ENCODE assay signal across 19 mouse cellular contexts in genomic region chr6:114663707-114664106, GRCm38 (mm10). TPM values are rescaled to one million over a fixed set of nuclear protein-coding genes. Genes with fewer than 3 reads are reported as not detected.
DNase-seq lines count a peak whose midpoint lies in the region; ATAC-seq and TF ChIP-seq lines count a peak whose summit lies in the region.
"Had no signal": no experiment of that assay in that cellular context is flagged by ENCODE, and none has a peak within 500 bp of the region (broad histone marks: within the 10 kb centered on the region; RNA-seq: fewer than 3 reads in every experiment).

No protein-coding gene starts in this region.

- H3K4me1 ChIP-seq in liver, adult 2 months (ENCODE audit: control insufficient read depth, insufficient read depth, low read length), result peaks cover 20% of the 10 kb centered on the region
- peaks cover 20% of the 10 kb centered on the region for H3K4me1 ChIP-seq in liver, embryonic 11.5 days (replicated peaks; ENCODE audit: control insufficient read depth, insufficient read depth, low read length)
- H3K4me1 ChIP-seq in lung, postnatal 0 days (ENCODE audit: insufficient read depth, low read depth, low read length), result 0 out of 2 replicates have a peak, but pooled peaks cover 6% of the 10 kb centered on the region
- H3K4me1 ChIP-seq in kidney, embryonic 16.5 days (ENCODE audit: insufficient read depth, low read length), result no peaks in the 10 kb centered on the region
- H3K4me1 ChIP-seq: embryonic facial prominence, embryonic 13.5 days; hindbrain, embryonic 10.5 days; limb, embryonic 12.5 days had no signal

- H3K79me2 ChIP-seq in liver, adult 2 months (ENCODE audit: control insufficient read depth, insufficient read depth, low read length), result peaks cover 2% of the 10 kb centered on the region; the same call in 1 of the 2 replicates

- H3K9me3 ChIP-seq in liver, embryonic 11.5 days (ENCODE audit: control insufficient read depth, low read length), result no peaks in the 10 kb centered on the region
- no peaks in the 10 kb centered on the region for H3K9me3 ChIP-seq in lung, postnatal 0 days (ENCODE audit: low read length)
- no peaks in the 10 kb centered on the region for H3K9me3 ChIP-seq in kidney, embryonic 16.5 days (ENCODE audit: low read length)
- H3K9me3 ChIP-seq: embryonic facial prominence, embryonic 13.5 days; heart, embryonic 15.5 days; hindbrain, embryonic 10.5 days; limb, embryonic 12.5 days had no signal

- TF ChIP-seq CTCF in gastrocnemius, adult 2 months (IDR thresholded peaks at IDR 0.05), result no peak
- TF ChIP-seq CTCF in liver, adult 2 months (IDR thresholded peaks at IDR 0.05; ENCODE audit: low read depth, low read length), result no peak
- TF ChIP-seq CTCF in lung, postnatal 0 days (IDR thresholded peaks at IDR 0.05), result no peak

- no peaks in the 10 kb centered on the region for H3K36me3 ChIP-seq in liver, adult 2 months (ENCODE audit: control insufficient read depth, insufficient read depth, low read length)
- no peaks in the 10 kb centered on the region for H3K36me3 ChIP-seq in liver, embryonic 11.5 days (ENCODE audit: control insufficient read depth, insufficient read depth, low read length)
- H3K36me3 ChIP-seq in lung, postnatal 0 days (ENCODE audit: insufficient read depth, low read length), result no peaks in the 10 kb centered on the region
- no peaks in the 10 kb centered on the region for H3K36me3 ChIP-seq in kidney, embryonic 16.5 days (ENCODE audit: insufficient read depth, low read length)
- H3K36me3 ChIP-seq: embryonic facial prominence, embryonic 13.5 days; heart, embryonic 15.5 days; hindbrain, embryonic 10.5 days; limb, embryonic 12.5 days had no signal

- DNase-seq in gastrocnemius, adult 2 months, result no peak
- no peak for DNase-seq in gastrocnemius, postnatal 36 days
- peak; percentile 96 for DNase-seq in liver, adult 2 months (ENCODE audit: extremely low read depth, low read depth, low spot score)
- DNase-seq in liver, embryonic 11.5 days (ENCODE audit: low spot score), result no peak
- peak; percentile 85 for DNase-seq in lung, postnatal 0 days (ENCODE audit: low spot score)
- no peak for DNase-seq in left cerebral cortex, adult 8-10 months (ENCODE audit: low spot score in 2 of 2)
- DNase-seq: adrenal gland, adult 8-10 months; cerebellum, adult 9-11 months; kidney, adult 11 months; right cerebral cortex, postnatal 25 days had no signal

- no peak overlapping the region for H3K4me3 ChIP-seq in gastrocnemius, adult 2 months
- H3K4me3 ChIP-seq in liver, adult 2 months (ENCODE audit: insufficient read depth, low read depth, low read length), result no peak overlapping the region
- no peak overlapping the region for H3K4me3 ChIP-seq in liver, embryonic 11.5 days (ENCODE audit: low read depth, low read length)
- no peak overlapping the region for H3K4me3 ChIP-seq in lung, postnatal 0 days (ENCODE audit: low read depth, low read length)
- no peak overlapping the region for H3K4me3 ChIP-seq in kidney, embryonic 16.5 days (ENCODE audit: low read length)
- H3K4me3 ChIP-seq: embryonic facial prominence, embryonic 13.5 days; heart, embryonic 15.5 days; hindbrain, embryonic 10.5 days; limb, embryonic 12.5 days had no signal

- TF ChIP-seq POLR2A in liver, adult 2 months (IDR thresholded peaks at IDR 0.05; ENCODE audit: extremely low read depth, insufficient read depth, low read length), result no peak

- intact Hi-C loops in gastrocnemius, adult 2 months (cut with DNase I), result no loop called here
- intact Hi-C loops in gastrocnemius, postnatal 36 days (cut with DNase I), result no loop called here

- no peak for ATAC-seq in liver, embryonic 11.5 days (replicated peaks; ENCODE audit: low FRiP score)
- peak; percentile 70 for ATAC-seq in lung, postnatal 0 days
- ATAC-seq in kidney, embryonic 16.5 days (ENCODE audit: low FRiP score, low TSS enrichment), result no peak
- ATAC-seq: hindbrain, postnatal 0 days had no signal

- 12% methylated on average over 2 of the region's 2 CpGs for WGBS in liver, adult 2 months
- WGBS in liver, embryonic 11.5 days, result 86% methylated on average over 2 of the region's 2 CpGs
- WGBS in lung, postnatal 0 days, result 56% methylated on average over 2 of the region's 2 CpGs
- 85% methylated on average over 2 of the region's 2 CpGs for WGBS in kidney, embryonic 16.5 days

- no peak overlapping the region for H3K4me2 ChIP-seq in liver, embryonic 11.5 days
- H3K4me2 ChIP-seq in lung, postnatal 0 days (replicated peaks; ENCODE audit: low read depth, low read length), result no peak overlapping the region
- no peak overlapping the region for H3K4me2 ChIP-seq in kidney, embryonic 16.5 days (replicated peaks; ENCODE audit: low read depth, low read length)
- H3K4me2 ChIP-seq: embryonic facial prominence, embryonic 13.5 days; heart, embryonic 15.5 days; limb, embryonic 12.5 days; midbrain, embryonic 11.5 days had no signal

- H3K9ac ChIP-seq in liver, adult 2 months (ENCODE audit: low read depth, low read length), result peak overlapping the region; percentile 71
- no peak overlapping the region for H3K9ac ChIP-seq in liver, embryonic 11.5 days (ENCODE audit: low read depth, low read length)
- H3K9ac ChIP-seq in lung, postnatal 0 days (replicated peaks; ENCODE audit: low read depth), result no peak overlapping the region
- H3K9ac ChIP-seq in kidney, embryonic 16.5 days (replicated peaks; ENCODE audit: low read length), result no peak overlapping the region
- H3K9ac ChIP-seq: embryonic facial prominence, embryonic 13.5 days; heart, embryonic 15.5 days; limb, embryonic 12.5 days; liver, embryonic 14.5 days had no signal

- H3K27ac ChIP-seq in gastrocnemius, adult 2 months, result peak overlapping the region; percentile 29; the same call in 1 of the 2 replicates
- peak overlapping the region; percentile 91 for H3K27ac ChIP-seq in liver, adult 2 months (replicated peaks; ENCODE audit: insufficient read depth, low read depth, low read length)
- no peak overlapping the region for H3K27ac ChIP-seq in liver, embryonic 11.5 days (ENCODE audit: low read depth, low read length)
- H3K27ac ChIP-seq in lung, postnatal 0 days (ENCODE audit: low read length), result peak overlapping the region; percentile 20; the same call in 1 of the 2 replicates
- H3K27ac ChIP-seq in kidney, embryonic 16.5 days (ENCODE audit: low read length), result no peak overlapping the region
- H3K27ac ChIP-seq: embryonic facial prominence, embryonic 13.5 days; heart, embryonic 15.5 days; hindbrain, embryonic 10.5 days; hindbrain, postnatal 0 days; kidney, postnatal 0 days; limb, embryonic 12.5 days; liver, embryonic 14.5 days had no signal

- no peaks in the 10 kb centered on the region for H3K27me3 ChIP-seq in liver, adult 2 months (ENCODE audit: control insufficient read depth, insufficient read depth, low read length)
- H3K27me3 ChIP-seq in liver, embryonic 11.5 days (replicated peaks; ENCODE audit: control insufficient read depth, insufficient read depth, low read length), result no peaks in the 10 kb centered on the region
- no peaks in the 10 kb centered on the region for H3K27me3 ChIP-seq in lung, postnatal 0 days (replicated peaks; ENCODE audit: insufficient read depth, low read length)
- H3K27me3 ChIP-seq in kidney, embryonic 16.5 days (ENCODE audit: insufficient read depth, low read length), result no peaks in the 10 kb centered on the region
- H3K27me3 ChIP-seq: embryonic facial prominence, embryonic 13.5 days; heart, embryonic 15.5 days; limb, embryonic 12.5 days had no signal

- TF ChIP-seq EP300 in lung, postnatal 0 days (IDR thresholded peaks at IDR 0.05), result peak; percentile 95

RNA-seq across cellular contexts. Expression of gene Atg7, which starts 20.8 kb away (rescaled TPM):
- 10 to 100 TPM in 1 of 2 experiments, 1 to 10 TPM in 1; 9.6 to 11.5 TPM for total RNA-seq in gastrocnemius, adult 2 months (2021)
- 1 to 10 TPM; 8.2 to 8.6 TPM for total RNA-seq in gastrocnemius, postnatal 36 days (2021)
- total RNA-seq in liver, adult 2 months (2014; rRNA removed), result 18.8 and 22.6 TPM in 2 replicates
- polyA plus RNA-seq in liver, adult 2 months (2012; rRNA removed), result 31.7 and 36.7 TPM in 2 replicates
- polyA plus RNA-seq in liver, embryonic 11.5 days (2014; fragmentation: Nextera tagmentation; extraction: Ambion mirVana), result 20.3 and 20.8 TPM in 2 replicates
- polyA plus RNA-seq in lung, postnatal 0 days (2015; fragmentation: Nextera tagmentation; extraction: Ambion mirVana), result 17.5 and 18.4 TPM in 2 replicates
- 26.4 and 27.4 TPM in 2 replicates for polyA plus RNA-seq in kidney, embryonic 16.5 days (2015; fragmentation: Nextera tagmentation; extraction: Ambion mirVana)
- total RNA-seq in left cerebral cortex, adult 8-10 months (2022), result 10 to 100 TPM; 27.3 to 35.2 (median 27.5) TPM

Comparison
In these comparisons a context has a peak if more than half of its experiments do, and no peak if none do; other contexts are left out.
1. DNase-seq: peak in liver, adult 2 months (single experiment) and lung, postnatal 0 days (single experiment); none in gastrocnemius, adult 2 months (single experiment), gastrocnemius, postnatal 36 days (0 of 2), liver, embryonic 11.5 days (single experiment) and left cerebral cortex, adult 8-10 months (0 of 2).
2. H3K27ac ChIP-seq: peak in gastrocnemius, adult 2 months (single experiment), liver, adult 2 months (single experiment) and lung, postnatal 0 days (single experiment); none in liver, embryonic 11.5 days (single experiment) and kidney, embryonic 16.5 days (single experiment).